Mouse (Mus musculus) CH12.LX (cell line): ENCODE results near the gene Gm28048. TPM values are rescaled to one million over a fixed set of nuclear protein-coding genes. Genes with fewer than 3 reads are reported as not detected.

ENCODE experiments used
- DNase-seq: peaks from one replicate; pipeline ENCODE4 v3.0.0-alpha.2; 2013; ENCODE audit errors: extremely low read depth
- H3K27ac ChIP-seq: 2 replicates; pipeline ENCODE4 v1.5.1; 2012; ENCODE audit warnings: low read depth, mild to moderate bottlenecking, control low read depth, moderate library complexity; ENCODE audit not compliant: insufficient read depth
- H3K27me3 ChIP-seq: replicated peaks from 2 replicates; pipeline ENCODE3; 2012; ENCODE audit warnings: inconsistent platforms
- H3K36me3 ChIP-seq, 2 experiments: replicated peaks in 1 of 2; 2 replicates each; pipeline versions ENCODE3 to v1.6.1; 2012; ENCODE audit warnings: inconsistent platforms in 1 of 2, low read length in 1 of 2, mild to moderate bottlenecking in 1 of 2, mixed read lengths in 1 of 2, moderate library complexity in 1 of 2; ENCODE audit not compliant: control insufficient read depth in 1 of 2, insufficient read depth in 1 of 2
- H3K4me1 ChIP-seq, 2 experiments: 2 replicates each; pipeline ENCODE4 v1.6.1; 2012; ENCODE audit warnings: inconsistent platforms in 1 of 2, moderate library complexity in 1 of 2; ENCODE audit not compliant: insufficient read depth in 2 of 2, control insufficient read depth in 1 of 2
- H3K4me2 ChIP-seq: 2 replicates; pipeline ENCODE4 v1.6.1; 2012; ENCODE audit warnings: low read depth, mild to moderate bottlenecking, control low read depth; ENCODE audit not compliant: poor library complexity, insufficient read depth, severe bottlenecking
- H3K4me3 ChIP-seq, 3 experiments: fragments of 150-350 bp in 1 of 3; sonication (generic) in 1 of 3; replicated peaks in 1 of 3; 2 replicates each; pipeline versions ENCODE3 to v1.5.1; 2011 to 2012; ENCODE audit warnings: low read depth in 2 of 3, low read length in 2 of 3, mild to moderate bottlenecking in 2 of 3, moderate library complexity in 2 of 3, control low read depth in 1 of 3, improper control_type of control experiment in 1 of 3, inconsistent platforms in 1 of 3, mixed read lengths in 1 of 3; ENCODE audit not compliant: poor library complexity in 1 of 3
- H3K79me2 ChIP-seq: replicated peaks from 2 replicates; pipeline ENCODE4 v1.6.1; 2012; ENCODE audit warnings: mild to moderate bottlenecking, moderate library complexity; ENCODE audit not compliant: control insufficient read depth, poor library complexity, insufficient read depth, severe bottlenecking; ENCODE audit errors: extremely low read depth
- H3K9ac ChIP-seq: 2 replicates; pipeline ENCODE4 v1.6.1; 2012; ENCODE audit warnings: low read depth, mild to moderate bottlenecking, control low read depth, moderate library complexity; ENCODE audit not compliant: insufficient read depth
- H3K9me3 ChIP-seq: replicated peaks from 2 replicates; pipeline ENCODE3; 2012; ENCODE audit warnings: low read length, inconsistent platforms, mixed read lengths
- BHLHE40 ChIP-seq: IDR thresholded peaks from 2 replicates; pipeline ENCODE4 v1.6.1; 2011; ENCODE audit warnings: mild to moderate bottlenecking, low read depth, low read length, improper control_type of control experiment
- CHD2 ChIP-seq: IDR thresholded peaks from 2 replicates; pipeline ENCODE4 v1.6.1; 2011; ENCODE audit warnings: low read length, improper control_type of control experiment
- CTCF ChIP-seq, 2 experiments: IDR thresholded peaks in 1 of 2; conservative IDR thresholded peaks in 1 of 2; 2 replicates each; pipeline ENCODE4 v1.5.1; 2011 to 2012; ENCODE audit warnings: low read depth in 2 of 2, low read length in 2 of 2, improper control_type of control experiment in 1 of 2, inconsistent platforms in 1 of 2, mild to moderate bottlenecking in 1 of 2, moderate library complexity in 1 of 2
- E2F4 ChIP-seq: IDR thresholded peaks from 2 replicates; pipeline ENCODE4 v1.6.1; 2011; ENCODE audit warnings: low read depth, low read length, improper control_type of control experiment; ENCODE audit not compliant: insufficient replicate concordance
- ELF1 ChIP-seq: IDR thresholded peaks from 2 replicates; pipeline ENCODE4 v1.6.1; 2014; ENCODE audit warnings: low read depth, mild to moderate bottlenecking, inconsistent platforms, low read length, improper control_type of control experiment
- EP300 ChIP-seq: IDR thresholded peaks from 2 replicates; pipeline ENCODE4 v1.6.1; 2011; ENCODE audit warnings: low read length, improper control_type of control experiment
- ETS1 ChIP-seq: conservative IDR thresholded peaks from 2 replicates; pipeline ENCODE4 v1.6.1; 2012; ENCODE audit warnings: low read depth, mild to moderate bottlenecking, inconsistent platforms, low read length, improper control_type of control experiment, moderate library complexity
- HCFC1 ChIP-seq: IDR thresholded peaks from 2 replicates; pipeline ENCODE4 v1.6.1; 2012; ENCODE audit warnings: low read depth, mild to moderate bottlenecking, inconsistent platforms, low read length, improper control_type of control experiment
- IRF4 ChIP-seq: IDR thresholded peaks from 2 replicates; pipeline ENCODE4 v1.6.1; 2014; ENCODE audit warnings: low read depth, mild to moderate bottlenecking, inconsistent platforms, low read length, improper control_type of control experiment
- JUN ChIP-seq: IDR thresholded peaks from 2 replicates; pipeline ENCODE4 v1.6.1; 2011; ENCODE audit warnings: low read depth, mild to moderate bottlenecking, low read length, improper control_type of control experiment, moderate library complexity; ENCODE audit not compliant: insufficient read depth
- JUND ChIP-seq: conservative IDR thresholded peaks from 2 replicates; pipeline ENCODE4 v1.6.1; 2011; ENCODE audit warnings: low read depth, low read length, improper control_type of control experiment
- KAT2A ChIP-seq: IDR thresholded peaks from 2 replicates; pipeline ENCODE4 v1.6.1; 2012; ENCODE audit warnings: low read length, improper control_type of control experiment, inconsistent platforms; ENCODE audit not compliant: insufficient replicate concordance
- MAFK ChIP-seq: IDR thresholded peaks from 2 replicates; pipeline ENCODE4 v1.6.1; 2011; ENCODE audit warnings: low read length, improper control_type of control experiment; ENCODE audit not compliant: insufficient replicate concordance
- MAX ChIP-seq: IDR thresholded peaks from 2 replicates; pipeline ENCODE4 v1.6.1; 2011; ENCODE audit warnings: low read length, improper control_type of control experiment
- MAZ ChIP-seq: IDR thresholded peaks from 2 replicates; pipeline ENCODE4 v1.6.1; 2012; ENCODE audit warnings: low read depth, mild to moderate bottlenecking, inconsistent platforms, low read length, improper control_type of control experiment, moderate library complexity
- MEF2A ChIP-seq: IDR thresholded peaks from 2 replicates; pipeline ENCODE4 v1.6.1; 2014; ENCODE audit warnings: low read depth, mild to moderate bottlenecking, inconsistent platforms, low read length, improper control_type of control experiment, borderline replicate concordance
- MXI1 ChIP-seq: IDR thresholded peaks from 2 replicates; pipeline ENCODE4 v1.6.1; 2011; ENCODE audit warnings: mild to moderate bottlenecking, low read depth, low read length, improper control_type of control experiment
- MYC ChIP-seq: IDR thresholded peaks from 2 replicates; pipeline ENCODE4 v1.6.1; 2011; ENCODE audit warnings: low read depth, mild to moderate bottlenecking, improper control_type of control experiment, low read length
- NELFE ChIP-seq: IDR thresholded peaks from 2 replicates; pipeline ENCODE4 v1.6.1; 2011; ENCODE audit warnings: low read depth, low read length, improper control_type of control experiment
- NRF1 ChIP-seq: IDR thresholded peaks from 2 replicates; pipeline ENCODE4 v1.6.1; 2014; ENCODE audit warnings: low read depth, mild to moderate bottlenecking, inconsistent platforms, low read length, improper control_type of control experiment, moderate library complexity
- PAX5 ChIP-seq: IDR thresholded peaks from 2 replicates; pipeline ENCODE4 v1.6.1; 2012; ENCODE audit warnings: low read length, inconsistent platforms, mixed read lengths
- POLR2A ChIP-seq: IDR thresholded peaks from 2 replicates; pipeline ENCODE4 v1.6.1; 2011; ENCODE audit warnings: low read depth, mild to moderate bottlenecking, improper control_type of control experiment, low read length
- POLR2AphosphoS2 ChIP-seq: IDR thresholded peaks from 2 replicates; pipeline ENCODE4 v1.6.1; 2011; ENCODE audit warnings: low read depth, low read length, improper control_type of control experiment
- RAD21 ChIP-seq: IDR thresholded peaks from 2 replicates; pipeline ENCODE4 v1.6.1; 2011; ENCODE audit warnings: low read depth, mild to moderate bottlenecking, low read length, improper control_type of control experiment, moderate library complexity
- RCOR1 ChIP-seq: conservative IDR thresholded peaks from 2 replicates; pipeline ENCODE4 v1.6.1; 2012; ENCODE audit warnings: low read depth, mild to moderate bottlenecking, inconsistent platforms, low read length, improper control_type of control experiment
- SIN3A ChIP-seq: IDR thresholded peaks from 2 replicates; pipeline ENCODE4 v1.6.1; 2012; ENCODE audit warnings: low read length, improper control_type of control experiment, inconsistent platforms
- SMC3 ChIP-seq: IDR thresholded peaks from 2 replicates; pipeline ENCODE4 v1.6.1; 2011; ENCODE audit warnings: low read depth, low read length, improper control_type of control experiment
- TBP ChIP-seq: conservative IDR thresholded peaks from 2 replicates; pipeline ENCODE4 v1.6.1; 2011; ENCODE audit warnings: low read depth, low read length, improper control_type of control experiment
- TCF12 ChIP-seq: IDR thresholded peaks from 2 replicates; pipeline ENCODE4 v1.6.1; 2014; ENCODE audit warnings: low read depth, mild to moderate bottlenecking, inconsistent platforms, low read length, improper control_type of control experiment
- UBTF ChIP-seq: IDR thresholded peaks from 2 replicates; pipeline ENCODE4 v1.6.1; 2012; ENCODE audit warnings: low read depth, mild to moderate bottlenecking, inconsistent platforms, low read length, improper control_type of control experiment, moderate library complexity
- USF2 ChIP-seq: conservative IDR thresholded peaks from 2 replicates; pipeline ENCODE4 v1.6.1; 2011; ENCODE audit warnings: low read depth, low read length, improper control_type of control experiment
- ZC3H11A ChIP-seq: IDR thresholded peaks from 2 replicates; pipeline ENCODE4 v1.6.1; 2012; ENCODE audit warnings: low read depth, mild to moderate bottlenecking, inconsistent platforms, low read length, improper control_type of control experiment
- ZKSCAN1 ChIP-seq: IDR thresholded peaks from 2 replicates; pipeline ENCODE4 v1.6.1; 2012; ENCODE audit warnings: low read depth, inconsistent platforms, low read length, improper control_type of control experiment, borderline replicate concordance
- ZMIZ1 ChIP-seq: IDR thresholded peaks from 2 replicates; pipeline ENCODE4 v1.6.1; 2012; ENCODE audit warnings: low read depth, mild to moderate bottlenecking, inconsistent platforms, low read length, improper control_type of control experiment
- ZNF384 ChIP-seq: IDR thresholded peaks from 2 replicates; pipeline ENCODE4 v1.6.1; 2012; ENCODE audit warnings: low read depth, low read length, improper control_type of control experiment, inconsistent platforms
- dilution Hi-C: fragments of 300-500 bp; cut with MboI; formaldehyde crosslinking; loops from 2 replicates; pipeline ENCODE4 v1.14.3; 2020; ENCODE audit warnings: low sequenced_read_pairs; ENCODE audit not compliant: extremely low pct_unique_long_range_greater_than_20kb, extremely low pct_ligation_motif_present
- in situ Hi-C: fragments of 300-500 bp; cut with MboI; formaldehyde crosslinking; loops from 3 replicates; pipeline ENCODE4 v1.14.3; 2019; ENCODE audit warnings: low sequenced_read_pairs, low pct_ligation_motif_present, low pct_unique_long_range_greater_than_20kb, mixed read lengths
- polyA plus RNA-seq: library from polyadenylated mRNA; unstranded; fragments of >175 nt; gene quantifications from 2 replicates; pipeline ENCODE4 v1.2.1, GENCODE M21; 2012; ENCODE audit warnings: low read depth; ENCODE audit not compliant: insufficient read length
- total RNA-seq, 2 experiments: library from RNA; depleted of rRNA; stranded (reverse); fragments of 300-350 nt in 1 of 2; fragments of >200 nt in 1 of 2; gene quantifications; 2 replicates each; pipeline ENCODE4 v1.2.3; 2012 to 2014

The Gm28048 gene
- total RNA-seq (2012; rRNA removed) (30.8 and 32.6 TPM in 2 replicates), total RNA-seq (2014; rRNA removed) (93.3 and 101 TPM in 2 replicates), polyA plus RNA-seq (47.3 and 59.5 TPM in 2 replicates)

- H3K4me1 ChIP-seq = peaks cover 7 to 40% of the 10 kb centered on the region in 2 experiments
- peak within 1 kb of the TSS; percentile 53 to 92 (median 68) for H3K4me3 ChIP-seq
- H3K27me3 ChIP-seq = no peaks in the 10 kb centered on the region
Measured at GRCm38 (mm10) chr11:22981984-22982757, at the start of gene Gm28048, which contains the start of gene Commd1. Gene Gm28048, minus strand, starts transcription at chr11:22982090. Gene Commd1, minus strand, starts transcription at chr11:22982382.

DNA sequence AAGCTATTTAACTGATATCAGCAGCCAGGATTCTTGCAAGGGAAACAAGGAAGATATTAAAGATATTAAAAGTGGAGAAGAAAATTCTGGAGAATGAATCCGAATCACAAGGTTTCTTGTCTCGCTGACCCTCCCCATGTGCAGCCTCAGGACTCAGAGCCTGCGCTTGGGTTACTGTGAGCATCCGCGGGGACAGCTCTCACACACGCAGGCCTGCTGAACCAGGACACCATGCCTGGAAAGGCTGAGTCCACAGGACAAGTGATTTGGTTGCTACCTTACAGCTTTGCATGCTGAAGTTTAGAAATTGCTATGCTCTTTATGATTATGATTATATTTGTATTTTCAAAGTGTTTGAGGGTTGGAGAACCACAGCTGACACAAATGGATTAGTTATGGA, 47.5 kb upstream of the Gm28048 start:
- Histone ChIP-seq H3K36me3 (no peaks in the 10 kb centered on the region), H3K4me1 (no peaks in the 10 kb centered on the region), H3K4me3 (no peak overlapping the region), H3K9me3 (no peaks in the 10 kb centered on the region), H3K9ac (no peak overlapping the region), H3K27ac (no peak overlapping the region), H3K79me2 (no peaks in the 10 kb centered on the region), H3K27me3 (no peaks in the 10 kb centered on the region), H3K4me2 (no peak overlapping the region)
- in situ Hi-C loops (no loop called here), dilution Hi-C loops (no loop called here)
- TF ChIP-seq EP300 (no peak), IRF4 (no peak), SMC3 (no peak), TBP (no peak), MXI1 (no peak), JUND (no peak), JUN (no peak), ZNF384 (no peak), MAZ (no peak), RAD21 (no peak), ETS1 (no peak), RCOR1 (no peak), CHD2 (no peak), MAX (no peak), PAX5 (no peak), ZKSCAN1 (no peak), E2F4 (no peak)
- DNase-seq = no peak

More at GRCm38 (mm10) chr11:22981984-22982757, at the start of gene Gm28048, which contains the start of gene Commd1:
- Histone ChIP-seq H3K4me2 (peak within 1 kb of the TSS; percentile 94), H3K9me3 (no peaks in the 10 kb centered on the region), H3K36me3 (peaks cover 3 to 21% of the 10 kb centered on the region in 2 experiments), H3K27ac (peak within 1 kb of the TSS; percentile 74), H3K79me2 (peaks cover 19% of the 10 kb centered on the region), H3K9ac (peak within 1 kb of the TSS; percentile 78)
- in situ Hi-C loops = no loop called here
- TF ChIP-seq CTCF (conservative IDR thresholded peaks at IDR 0.05 in 1 of 2, IDR thresholded peaks at IDR 0.05 in 1 of 2; ENCODE audit: low read depth in 2 of 2, low read length in 2 of 2) (peak; percentile 45 to 56; a peak in 3 of 4 replicates), POLR2AphosphoS2 (peak; percentile 73), ZC3H11A (no peak), EP300 (no peak), USF2 (no peak), POLR2A (peak; percentile 98), SIN3A (peak; percentile 92), ELF1 (peak; percentile 91), MXI1 (peak; percentile 34; the same call in 1 of the 2 replicates), UBTF (peak; percentile 78), MAFK (no peak), JUND (no peak), MAX (peak; percentile 36; the same call in 1 of the 2 replicates), MAZ (peak; percentile 68), TCF12 (peak; percentile 86), ZMIZ1 (peak; percentile 92), TBP (peak; percentile 78; the same call in 1 of the 2 replicates), CHD2 (no peak), KAT2A (peak; percentile 55; the same call in 1 of the 2 replicates), HCFC1 (peak; percentile 88), NRF1 (peak; percentile 60), MEF2A (peak; percentile 72), SMC3 (no peak), ETS1 (no peak), BHLHE40 (peak; percentile 46; the same call in 1 of the 2 replicates), MYC (peak; percentile 68; the same call in 1 of the 2 replicates), NELFE (peak; percentile 95)
- DNase-seq = peak; percentile 95
- dilution Hi-C loops = no loop called here
